Mouse (Mus musculus) E14TG2a.4 (cell line): ENCODE data around the gene Fndc3a.
A peak's percentile ranks its signal among the peaks of the same experiment; 100 is the strongest.

Source experiments
- H3K27me3 ChIP-seq: 2 replicates; pipeline ENCODE4 v1.6.1; 2014; ENCODE audit warnings: low read length, control low read depth; ENCODE audit not compliant: insufficient read depth
- H3K36me3 ChIP-seq: 2 replicates; pipeline ENCODE4 v1.6.1; 2014; ENCODE audit warnings: low read length, control low read depth; ENCODE audit not compliant: insufficient read depth
- H3K4me1 ChIP-seq: replicated peaks from 2 replicates; pipeline ENCODE4 v1.6.1; 2014; ENCODE audit warnings: low read depth, low read length, control low read depth
- H3K4me3 ChIP-seq: replicated peaks from 2 replicates; pipeline ENCODE4 v1.5.1; 2014; ENCODE audit warnings: mild to moderate bottlenecking, low read length
- H3K9me3 ChIP-seq: 2 replicates; pipeline ENCODE4 v1.6.1; 2014; ENCODE audit warnings: low read length, control low read depth
- CTCF ChIP-seq: conservative IDR thresholded peaks from 2 replicates; pipeline ENCODE4 v1.5.1; 2014; ENCODE audit warnings: low read length
- NANOG ChIP-seq: IDR thresholded peaks from 2 replicates; pipeline ENCODE4 v1.6.1; 2014; ENCODE audit warnings: borderline replicate concordance, low read length, mixed read lengths
- POU5F1 ChIP-seq: IDR thresholded peaks from 2 replicates; pipeline ENCODE4 v1.6.1; 2014; ENCODE audit warnings: low read length, borderline replicate concordance

The Fndc3a gene

GRCm38 (mm10) chr14:72506723-72507420 lies 202.9 kb downstream of the Fndc3a start:
- TF ChIP-seq NANOG = peak; percentile 36; the same call in 1 of the 2 replicates
- no peak for TF ChIP-seq CTCF
- TF ChIP-seq POU5F1 = no peak
- Histone ChIP-seq H3K27me3 (no peaks in the 10 kb centered on the region), H3K36me3 (no peaks in the 10 kb centered on the region), H3K4me3 (no peak overlapping the region), H3K4me1 (peaks cover 46% of the 10 kb centered on the region), H3K9me3 (peaks cover 7% of the 10 kb centered on the region)

GRCm38 (mm10) chr14:72506018-72506722 lies 203.6 kb downstream of the Fndc3a start:
- TF ChIP-seq POU5F1 (no peak), NANOG (no peak), CTCF (no peak)
- H3K36me3 ChIP-seq = no peaks in the 10 kb centered on the region
- H3K9me3 ChIP-seq = peaks cover 7% of the 10 kb centered on the region
- H3K4me1 ChIP-seq = peaks cover 46% of the 10 kb centered on the region
- no peak overlapping the region for H3K4me3 ChIP-seq
- no peaks in the 10 kb centered on the region for H3K27me3 ChIP-seq

GRCm38 (mm10) chr14:72504985-72505384 lies 204.8 kb downstream of the Fndc3a start:
- H3K4me3 ChIP-seq = no peak overlapping the region
- peak; percentile 24 for TF ChIP-seq CTCF
- TF ChIP-seq NANOG = no peak
- peaks cover 46% of the 10 kb centered on the region for H3K4me1 ChIP-seq
- peaks cover 7% of the 10 kb centered on the region for H3K9me3 ChIP-seq
- H3K36me3 ChIP-seq = no peaks in the 10 kb centered on the region
- H3K27me3 ChIP-seq = no peaks in the 10 kb centered on the region

- TF ChIP-seq POU5F1 (no peak), CTCF (no peak), NANOG (no peak)
- Histone ChIP-seq H3K36me3 (no peaks in the 10 kb centered on the region), H3K4me1 (peaks cover 46% of the 10 kb centered on the region), H3K9me3 (peaks cover 5% of the 10 kb centered on the region), H3K27me3 (no peaks in the 10 kb centered on the region; the same call in 1 of the 2 replicates), H3K4me3 (no peak overlapping the region)
Measured at GRCm38 (mm10) chr14:72503241-72503640, 206.6 kb downstream of the Fndc3a start.

- no peaks in the 10 kb centered on the region for H3K4me1 ChIP-seq
- TF ChIP-seq CTCF = no peak
- no peak for TF ChIP-seq NANOG
- TF ChIP-seq POU5F1 = no peak
Measured at GRCm38 (mm10) chr14:72493775-72494174, 216.0 kb downstream of the Fndc3a start.

GRCm38 (mm10) chr14:72491738-72492137 lies 218.1 kb downstream of the Fndc3a start, which contains the start of gene Gm9195:
TSS of gene Gm9195 (minus strand) at chr14:72491838.
- H3K4me1 ChIP-seq = no peaks in the 10 kb centered on the region
- TF ChIP-seq CTCF (no peak), NANOG (no peak), POU5F1 (no peak)
- H3K4me3 ChIP-seq = no peak within 1 kb of the TSS
- H3K9me3 ChIP-seq = no peaks in the 10 kb centered on the region
- peaks cover 3% of the 10 kb centered on the region; the same call in 1 of the 2 replicates for H3K27me3 ChIP-seq
- no peaks in the 10 kb centered on the region for H3K36me3 ChIP-seq

More at GRCm38 (mm10) chr14:72493775-72494174, 216.0 kb downstream of the Fndc3a start:
- H3K36me3 ChIP-seq = no peaks in the 10 kb centered on the region
- no peaks in the 10 kb centered on the region for H3K9me3 ChIP-seq
- H3K27me3 ChIP-seq = peaks cover 3% of the 10 kb centered on the region; the same call in 1 of the 2 replicates
- no peak overlapping the region for H3K4me3 ChIP-seq

- no peaks in the 10 kb centered on the region for H3K36me3 ChIP-seq
- no peaks in the 10 kb centered on the region for H3K9me3 ChIP-seq
- TF ChIP-seq NANOG = no peak
- no peak for TF ChIP-seq POU5F1
- TF ChIP-seq CTCF = no peak
- H3K27me3 ChIP-seq = peaks cover 1% of the 10 kb centered on the region; the same call in 1 of the 2 replicates
- H3K4me3 ChIP-seq = no peak overlapping the region
- H3K4me1 ChIP-seq = no peaks in the 10 kb centered on the region
Measured at GRCm38 (mm10) chr14:72490367-72490766, 219.4 kb downstream of the Fndc3a start.
